Mouse (Mus musculus): ENCODE results near the gene Tgm4. TPM values are rescaled to one million over a fixed set of nuclear protein-coding genes. Genes with fewer than 3 reads are reported as not detected.
A peak's percentile ranks its signal among the peaks of the same experiment; 100 is the strongest.

Tgm4 gene
- polyA plus RNA-seq, 1 experiment from 2014 or later: 0.55 TPM

DNA sequence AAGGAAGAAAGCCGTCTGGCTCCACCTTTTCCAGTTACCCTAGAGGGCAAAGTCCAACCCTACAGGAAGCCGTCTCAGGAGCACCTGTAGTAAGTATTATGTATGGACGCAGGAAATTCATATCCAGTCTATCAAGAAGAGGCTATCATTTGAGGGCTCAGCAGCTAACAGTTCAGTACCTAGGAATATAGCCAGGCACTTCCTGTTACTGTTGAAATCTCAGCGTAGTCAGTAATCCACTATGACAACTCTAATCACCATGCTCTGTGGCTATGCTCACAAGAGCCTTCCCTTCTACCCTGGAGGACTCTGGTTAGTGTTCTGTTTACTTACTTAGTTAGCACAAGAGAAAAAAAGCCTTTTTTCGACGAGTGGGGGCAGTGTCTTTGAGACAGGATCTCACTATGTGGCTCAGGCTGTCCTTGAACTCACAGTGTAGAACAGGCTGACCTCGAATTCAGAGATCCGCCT is 77.3 kb downstream of the Tgm4 start:
- H3K4me2 ChIP-seq: peak overlapping the region; percentile 79
- no peak overlapping the region for H3K27ac ChIP-seq
- H3K27me3 ChIP-seq: no peaks in the 10 kb centered on the region
- H3K4me1 ChIP-seq: peaks cover 15% of the 10 kb centered on the region
- peak overlapping the region; percentile 95 for H3K4me3 ChIP-seq
- ATAC-seq (ENCODE audit: insufficient number of reproducible peaks, insufficient read depth, low FRiP score, low TSS enrichment, low read depth): no peak
- no peaks in the 10 kb centered on the region for H3K9me3 ChIP-seq
- H3K9ac ChIP-seq: peak overlapping the region; percentile 97
- WGBS: 59% methylated on average over 8 of the region's 8 CpGs
- H3K36me3 ChIP-seq: peaks cover 10% of the 10 kb centered on the region

DNA sequence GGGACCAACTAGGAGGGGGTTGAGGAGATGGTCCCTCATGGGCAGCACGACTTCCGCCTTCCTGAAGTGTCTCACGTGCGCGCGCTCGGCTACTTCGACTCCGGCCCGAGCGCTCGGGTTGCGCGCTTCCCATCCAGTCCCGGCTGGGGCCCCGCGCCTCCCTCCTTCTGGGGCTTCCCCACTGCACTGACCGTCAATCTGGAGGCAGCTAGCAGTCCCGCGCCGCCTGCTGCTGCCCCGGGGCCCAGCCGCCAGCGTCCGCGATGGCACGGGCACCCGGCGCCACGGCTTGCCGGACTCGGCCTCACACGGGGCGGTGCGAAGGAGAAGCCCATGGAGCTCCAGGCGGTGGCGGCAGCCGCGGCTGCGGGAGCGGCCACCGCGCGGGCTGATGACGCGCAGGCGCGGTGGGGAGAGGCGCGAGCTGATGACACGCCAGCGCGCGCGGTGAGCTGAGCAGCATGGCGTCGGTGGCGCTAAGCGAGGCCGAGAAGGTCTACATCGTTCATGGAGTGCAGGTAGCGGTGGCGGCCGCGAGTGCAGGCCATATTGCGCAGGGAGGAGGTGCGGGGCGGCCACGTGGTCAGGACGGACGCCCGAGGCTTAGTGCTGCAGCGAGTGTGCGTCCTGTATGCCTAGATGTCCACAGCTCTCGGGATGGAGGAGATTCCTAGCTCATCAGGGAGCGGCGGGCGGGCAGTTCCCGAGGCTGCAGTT is 78.4 kb downstream of the Tgm4 start, which contains the start of the genes Zdhhc3 and Exosc7:
Gene Zdhhc3, minus strand, starts transcription at position 401 of the 717 bp plus-strand sequence.
Gene Exosc7, plus strand, starts transcription at position 411 of the 717 bp plus-strand sequence.
- under 1% methylated on average over 78 of the region's 79 CpGs for WGBS
- H3K27ac ChIP-seq: peak within 1 kb of the TSS; percentile 93
- ATAC-seq (ENCODE audit: insufficient number of reproducible peaks, insufficient read depth, low FRiP score, low TSS enrichment, low read depth): peak; percentile 89

DNA sequence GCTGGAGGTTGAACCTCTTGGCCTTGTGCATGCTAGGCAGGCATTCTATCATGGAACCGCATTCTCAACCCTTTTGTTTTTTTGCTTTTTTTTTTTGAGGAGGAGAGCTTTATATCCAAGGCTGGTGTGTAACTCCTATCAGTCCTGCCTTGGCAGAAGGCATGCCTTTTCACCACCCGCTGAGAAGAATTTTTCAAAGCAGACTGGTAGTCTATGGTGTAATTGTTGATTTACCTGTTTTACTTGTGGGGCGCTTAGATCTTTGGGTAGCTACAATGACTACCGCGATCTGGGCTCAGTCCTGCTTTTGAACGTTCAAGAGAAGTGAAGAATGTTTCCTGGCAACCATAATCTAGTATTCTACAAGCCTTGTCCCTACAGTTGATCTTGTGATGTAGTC is 79.4 kb downstream of the Tgm4 start:
- peak overlapping the region; percentile 93; the same call in 1 of the 2 replicates for H3K27ac ChIP-seq
- WGBS: 60% methylated on average over 6 of the region's 6 CpGs

More for the DNA sequence above, 78.4 kb downstream of the Tgm4 start, which contains the start of the genes Zdhhc3 and Exosc7:
- Histone ChIP-seq H3K9ac (peak within 1 kb of the TSS; percentile 97), H3K4me1 (peaks cover 15% of the 10 kb centered on the region), H3K9me3 (no peaks in the 10 kb centered on the region), H3K4me3 (peak within 1 kb of the TSS; percentile 95), H3K36me3 (peaks cover 11% of the 10 kb centered on the region), H3K4me2 (peak within 1 kb of the TSS; percentile 79), H3K27me3 (no peaks in the 10 kb centered on the region)

DNA sequence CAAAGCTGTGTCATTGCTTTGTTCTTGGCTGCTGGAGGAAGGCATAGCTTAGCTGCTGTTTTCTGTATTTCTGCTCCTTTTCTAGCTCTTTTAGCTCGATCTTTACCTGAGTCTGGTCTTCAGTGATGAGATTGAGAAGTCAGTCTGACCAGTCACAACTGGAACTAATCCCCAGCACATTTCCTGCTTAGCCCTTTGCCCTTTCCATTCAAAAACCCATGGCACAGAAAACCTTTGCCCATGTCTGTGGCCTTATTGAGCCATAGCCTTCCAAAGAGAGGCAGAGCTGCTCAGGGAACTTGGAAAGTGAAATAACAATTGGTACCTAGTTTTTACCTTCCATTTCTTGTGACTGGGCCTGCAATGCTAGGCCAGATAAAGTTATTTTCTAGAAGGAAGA is 81.0 kb downstream of the Tgm4 start:
- peaks cover 15% of the 10 kb centered on the region for H3K4me1 ChIP-seq
- no peaks in the 10 kb centered on the region for H3K27me3 ChIP-seq
- no peak overlapping the region for H3K27ac ChIP-seq
- H3K4me2 ChIP-seq: no peak overlapping the region
- WGBS: 83% methylated on average over 1 of the region's 1 CpGs
- ATAC-seq (ENCODE audit: insufficient number of reproducible peaks, insufficient read depth, low FRiP score, low TSS enrichment, low read depth): no peak
- no peaks in the 10 kb centered on the region for H3K9me3 ChIP-seq
- no peak overlapping the region for H3K9ac ChIP-seq
- H3K4me3 ChIP-seq: no peak overlapping the region
- peaks cover 35% of the 10 kb centered on the region for H3K36me3 ChIP-seq

More for the DNA sequence above, 79.4 kb downstream of the Tgm4 start:
- no peaks in the 10 kb centered on the region for H3K9me3 ChIP-seq
- peaks cover 15% of the 10 kb centered on the region for H3K4me1 ChIP-seq
- H3K9ac ChIP-seq: peak overlapping the region; percentile 97
- ATAC-seq (ENCODE audit: insufficient number of reproducible peaks, insufficient read depth, low FRiP score, low TSS enrichment, low read depth): no peak
- H3K4me3 ChIP-seq: peak overlapping the region; percentile 95
- no peaks in the 10 kb centered on the region for H3K27me3 ChIP-seq
- peak overlapping the region; percentile 79 for H3K4me2 ChIP-seq
- peaks cover 19% of the 10 kb centered on the region for H3K36me3 ChIP-seq

Other genes with a start within 250 kb of the Tgm4 start
- 7.5 and 8.6 TPM in 2 replicates for gene Tcaim, start 229.2 kb upstream of the Tgm4 start, polyA plus RNA-seq (2015; fragmentation: Nextera tagmentation; extraction: Ambion mirVana)
- 0.62 and 0.73 TPM in 2 replicates for gene Gm35549, start 190.7 kb upstream of the Tgm4 start, polyA plus RNA-seq (2015; fragmentation: Nextera tagmentation; extraction: Ambion mirVana)
- 78.0 and 80.8 TPM in 2 replicates for gene Zfp445, start 168.7 kb upstream of the Tgm4 start, polyA plus RNA-seq (2015; fragmentation: Nextera tagmentation; extraction: Ambion mirVana)
- gene Zkscan7, start 149.0 kb upstream of the Tgm4 start, polyA plus RNA-seq (2015; fragmentation: Nextera tagmentation; extraction: Ambion mirVana): 5.6 and 5.9 TPM in 2 replicates
- gene Zfp105, start 111.7 kb upstream of the Tgm4 start, polyA plus RNA-seq (2015; fragmentation: Nextera tagmentation; extraction: Ambion mirVana): 23.9 and 24.5 TPM in 2 replicates
- 35.2 and 35.7 TPM in 2 replicates for gene 1110059G10Rik, start 83.7 kb upstream of the Tgm4 start, polyA plus RNA-seq (2015; fragmentation: Nextera tagmentation; extraction: Ambion mirVana)
- 70.1 and 73.7 TPM in 2 replicates for gene Kif15, start 83.7 kb upstream of the Tgm4 start, polyA plus RNA-seq (2015; fragmentation: Nextera tagmentation; extraction: Ambion mirVana)
- 22.0 and 25.6 TPM in 2 replicates for gene Tmem42, start 13.4 kb upstream of the Tgm4 start, polyA plus RNA-seq (2015; fragmentation: Nextera tagmentation; extraction: Ambion mirVana)
- 72.1 and 74.7 TPM in 2 replicates for gene Zdhhc3, start 78.5 kb downstream of the Tgm4 start, polyA plus RNA-seq (2015; fragmentation: Nextera tagmentation; extraction: Ambion mirVana)
- 99.4 and 104 TPM in 2 replicates for gene Exosc7, start 78.5 kb downstream of the Tgm4 start, polyA plus RNA-seq (2015; fragmentation: Nextera tagmentation; extraction: Ambion mirVana)
- 0.21 TPM in 1 of 2 replicates, not detected in the other for gene Clec3b, start 116.2 kb downstream of the Tgm4 start, polyA plus RNA-seq (2015; fragmentation: Nextera tagmentation; extraction: Ambion mirVana)
- 8.3 and 9.2 TPM in 2 replicates for gene Cdcp1, start 181.3 kb downstream of the Tgm4 start, polyA plus RNA-seq (2015; fragmentation: Nextera tagmentation; extraction: Ambion mirVana)
- gene Tmem158, start 226.0 kb downstream of the Tgm4 start, polyA plus RNA-seq (2015; fragmentation: Nextera tagmentation; extraction: Ambion mirVana): 7.2 and 7.8 TPM in 2 replicates